Mouse (Mus musculus): ENCODE data around the gene Iqsec1.
A peak's percentile ranks its signal among the peaks of the same experiment; 100 is the strongest.

Iqsec1 gene

GRCm38 (mm10) chr6:90815341-90815740 is 173.1 kb downstream of the Iqsec1 start:
- DNase-seq (ENCODE audit: extremely low spot score, low spot score), result no peak

- no peak for DNase-seq (ENCODE audit: extremely low spot score, low spot score)
Measured at GRCm38 (mm10) chr6:90813526-90813925, 175.0 kb downstream of the Iqsec1 start.

- no peak for DNase-seq (ENCODE audit: extremely low spot score, low spot score)
Measured at GRCm38 (mm10) chr6:90812584-90812983, 175.9 kb downstream of the Iqsec1 start.

GRCm38 (mm10) chr6:90812072-90812471 is 176.4 kb downstream of the Iqsec1 start:
- no peak for DNase-seq (ENCODE audit: extremely low spot score, low spot score)

- DNase-seq (ENCODE audit: extremely low spot score, low spot score), result no peak
Measured at GRCm38 (mm10) chr6:90810576-90810975, 177.9 kb downstream of the Iqsec1 start.

- DNase-seq (ENCODE audit: extremely low spot score, low spot score), result peak; percentile 79
Measured at GRCm38 (mm10) chr6:90809960-90810362, 178.5 kb downstream of the Iqsec1 start.

GRCm38 (mm10) chr6:90809077-90809840 is 179.2 kb downstream of the Iqsec1 start:
- no peak for DNase-seq (ENCODE audit: extremely low spot score, low spot score)

- DNase-seq (ENCODE audit: extremely low spot score, low spot score), result no peak
Measured at GRCm38 (mm10) chr6:90808544-90808943, 179.9 kb downstream of the Iqsec1 start.

- no peak for DNase-seq (ENCODE audit: extremely low spot score, low spot score)
Measured at GRCm38 (mm10) chr6:90808134-90808533, 180.4 kb downstream of the Iqsec1 start.

- DNase-seq (ENCODE audit: extremely low spot score, low spot score), result no peak
Measured at GRCm38 (mm10) chr6:90807581-90807980, 180.9 kb downstream of the Iqsec1 start.

GRCm38 (mm10) chr6:90806743-90807142 is 181.7 kb downstream of the Iqsec1 start:
- no peak for DNase-seq (ENCODE audit: extremely low spot score, low spot score)

- DNase-seq (ENCODE audit: extremely low spot score, low spot score), result no peak
Measured at GRCm38 (mm10) chr6:90805101-90805500, 183.4 kb downstream of the Iqsec1 start.

- DNase-seq (ENCODE audit: extremely low spot score, low spot score), result no peak
Measured at GRCm38 (mm10) chr6:90804646-90805045, 183.8 kb downstream of the Iqsec1 start.

- no peak for DNase-seq (ENCODE audit: extremely low spot score, low spot score)
Measured at GRCm38 (mm10) chr6:90802604-90803003, 185.9 kb downstream of the Iqsec1 start.

GRCm38 (mm10) chr6:90802058-90802457 is 186.4 kb downstream of the Iqsec1 start:
- DNase-seq (ENCODE audit: extremely low spot score, low spot score), result no peak

GRCm38 (mm10) chr6:90800825-90801224 is 187.7 kb downstream of the Iqsec1 start:
- DNase-seq (ENCODE audit: extremely low spot score, low spot score), result no peak

GRCm38 (mm10) chr6:90799116-90799515 is 189.4 kb downstream of the Iqsec1 start:
- DNase-seq (ENCODE audit: extremely low spot score, low spot score), result no peak

- DNase-seq (ENCODE audit: extremely low spot score, low spot score), result no peak
Measured at GRCm38 (mm10) chr6:90798201-90798600, 190.3 kb downstream of the Iqsec1 start.

- DNase-seq (ENCODE audit: extremely low spot score, low spot score), result no peak
Measured at GRCm38 (mm10) chr6:90796902-90797596, 191.4 kb downstream of the Iqsec1 start.

GRCm38 (mm10) chr6:90790901-90791300 is 197.6 kb downstream of the Iqsec1 start:
- DNase-seq (ENCODE audit: extremely low spot score, low spot score), result no peak

GRCm38 (mm10) chr6:90789520-90789919 is 199.0 kb downstream of the Iqsec1 start:
- DNase-seq (ENCODE audit: extremely low spot score, low spot score), result no peak

GRCm38 (mm10) chr6:90787587-90787986 is 200.9 kb downstream of the Iqsec1 start:
- DNase-seq (ENCODE audit: extremely low spot score, low spot score), result no peak

GRCm38 (mm10) chr6:90787036-90787435 is 201.4 kb downstream of the Iqsec1 start:
- DNase-seq (ENCODE audit: extremely low spot score, low spot score), result no peak
